Mouse (Mus musculus) lung, adult 2 months (tissue): ENCODE measurements around the gene Hoxc6.

ENCODE experiments used
- CTCF ChIP-seq: fragments of 200-500 bp; IDR thresholded peaks from 2 replicates; pipeline ENCODE4 v1.5.1; 2011; ENCODE audit warnings: mild to moderate bottlenecking, low read length, control low read depth; ENCODE audit not compliant: insufficient read depth
- POLR2A ChIP-seq: fragments of 200-500 bp; IDR thresholded peaks from 2 replicates; pipeline ENCODE4 v1.6.1; 2011; ENCODE audit warnings: low read depth, mild to moderate bottlenecking, control low read depth, low read length, borderline replicate concordance; ENCODE audit errors: extremely low read depth

DNA sequence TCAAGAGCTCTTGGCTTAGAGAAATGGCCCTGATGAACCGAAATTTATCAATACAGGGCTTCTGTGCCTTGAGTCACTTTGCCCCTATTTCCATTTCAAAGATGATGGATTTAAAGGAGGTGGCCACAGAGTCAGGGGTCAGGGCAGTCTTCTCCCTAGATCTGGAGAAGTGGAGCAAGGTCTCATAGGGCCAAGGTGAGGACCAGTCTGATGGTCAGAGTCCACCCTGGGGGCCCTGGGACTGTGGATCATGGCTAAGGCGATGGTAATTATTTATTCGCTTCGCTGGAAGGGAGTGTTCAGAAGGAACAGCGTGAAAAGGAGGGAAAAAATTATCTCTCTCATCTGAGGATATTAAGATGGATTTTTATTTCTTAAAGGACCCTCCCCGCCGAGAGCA, 23.0 kb upstream of the Hoxc6 start:
- no peak for TF ChIP-seq POLR2A
- TF ChIP-seq CTCF: no peak
